Mouse (Mus musculus): Measurements from ENCODE around the gene Aipl1.
A peak's percentile ranks its signal among the peaks of the same experiment; 100 is the strongest.

DNA sequence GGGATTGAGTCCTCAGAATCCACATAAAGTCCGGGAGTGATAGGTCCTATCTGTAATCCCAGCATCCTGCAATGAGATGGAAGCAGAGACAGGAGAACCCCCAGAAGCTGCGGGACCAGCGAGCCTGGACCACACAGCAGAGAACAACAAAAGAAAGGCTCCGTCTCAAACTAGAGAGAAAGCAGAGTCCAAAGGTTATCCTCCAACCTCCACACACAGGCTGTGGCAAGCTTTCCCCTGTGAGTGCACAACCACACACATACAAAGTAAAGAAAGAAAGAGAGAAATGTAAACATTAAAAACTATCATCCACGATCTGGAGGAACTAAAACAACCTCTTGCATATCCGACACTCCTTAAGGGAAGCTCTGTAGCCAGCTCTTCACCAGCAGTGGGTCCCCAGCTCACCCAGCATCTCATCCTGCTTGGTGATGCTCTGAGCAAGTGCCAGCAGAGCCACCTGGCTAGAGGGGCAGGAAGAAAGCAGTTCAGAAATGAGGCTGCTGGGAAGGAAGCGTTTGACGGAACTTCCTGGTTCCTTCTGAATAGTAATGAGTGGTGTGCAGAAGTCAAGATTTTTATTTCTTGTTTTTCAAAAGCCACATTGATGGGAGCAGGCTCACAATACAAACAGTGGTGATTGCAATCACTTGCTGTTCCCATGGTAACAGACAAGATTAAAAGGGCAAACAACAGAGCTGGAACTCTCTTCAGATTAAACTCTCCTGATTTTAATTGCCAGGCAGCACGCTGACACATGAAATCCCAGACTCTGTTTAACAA, 26.2 kb downstream of the Aipl1 start:
- peak; percentile 89 for TF ChIP-seq ELF1 (IDR thresholded peaks at IDR 0.05; ENCODE audit: low read depth, low read length)
- TF ChIP-seq CTCF (conservative IDR thresholded peaks at IDR 0.05 in 1 of 2, IDR thresholded peaks at IDR 0.05 in 1 of 2; ENCODE audit: low read depth in 2 of 2, low read length in 2 of 2), result no peak
- TF ChIP-seq RAD21 (IDR thresholded peaks at IDR 0.05; ENCODE audit: low read depth, low read length), result no peak
- no peak for TF ChIP-seq USF1 (IDR thresholded peaks at IDR 0.05; ENCODE audit: low read depth, low read length)
- TF ChIP-seq MAX (IDR thresholded peaks at IDR 0.05; ENCODE audit: low read length), result no peak
- TF ChIP-seq KAT2A (IDR thresholded peaks at IDR 0.05; ENCODE audit: insufficient replicate concordance, low read length), result no peak
- no peak for TF ChIP-seq MAFK (IDR thresholded peaks at IDR 0.05; ENCODE audit: insufficient replicate concordance, low read length)

Data from CH12.LX (cell line).